Mouse (Mus musculus) midbrain, embryonic 15.5 days (tissue): ENCODE measurements at regions not wholly inside any gene's neighbourhood (a gene's known extent, or its start where the extent isn't known, plus 50 kb on each side); places are given as distances from the start of the nearest gene placed in this dataset.

Source experiments
- ATAC-seq: fragments of 200-750 bp; cut with Nextera tagmentation; replicated peaks from 2 replicates; pipeline ENCODE4 v1.8.0; 2017; ENCODE audit warnings: moderate TSS enrichment
- H3K27ac ChIP-seq: fragments of 300-500 bp; sonication (generic); 2 replicates; pipeline ENCODE4 v1.5.1; 2015; ENCODE audit warnings: mild to moderate bottlenecking, inconsistent platforms
- H3K27me3 ChIP-seq: fragments of 300-500 bp; sonication (generic); replicated peaks from 2 replicates; pipeline ENCODE4 v1.6.1; 2015; ENCODE audit warnings: inconsistent platforms
- H3K36me3 ChIP-seq: fragments of 300-500 bp; sonication (generic); replicated peaks from 2 replicates; pipeline ENCODE4 v1.6.1; 2015; ENCODE audit warnings: inconsistent platforms
- H3K4me1 ChIP-seq: fragments of 300-500 bp; sonication (generic); 2 replicates; pipeline ENCODE4 v1.6.1; 2015; ENCODE audit warnings: inconsistent platforms
- H3K4me2 ChIP-seq: fragments of 300-500 bp; sonication (generic); 2 replicates; pipeline ENCODE4 v1.6.1; 2015; ENCODE audit warnings: inconsistent platforms, mild to moderate bottlenecking, moderate library complexity
- H3K4me3 ChIP-seq: fragments of 300-500 bp; sonication (generic); 2 replicates; pipeline ENCODE4 v1.5.1; 2015; ENCODE audit warnings: mild to moderate bottlenecking, inconsistent platforms
- H3K9ac ChIP-seq: fragments of 300-500 bp; sonication (generic); 2 replicates; pipeline ENCODE4 v1.6.1; 2015; ENCODE audit warnings: mild to moderate bottlenecking, inconsistent platforms
- H3K9me3 ChIP-seq: fragments of 300-500 bp; sonication (generic); 2 replicates; pipeline ENCODE4 v1.6.1; 2016; ENCODE audit warnings: inconsistent platforms
- WGBS: fragments of 180-500 bp; shearing (Covaris S2); methylation state at CpG from one replicate; pipeline ENCODE4 v1.1.7; 2015; ENCODE audit warnings: mixed read lengths; 5-methylcytosine and 5-hydroxymethylcytosine counted together

DNA sequence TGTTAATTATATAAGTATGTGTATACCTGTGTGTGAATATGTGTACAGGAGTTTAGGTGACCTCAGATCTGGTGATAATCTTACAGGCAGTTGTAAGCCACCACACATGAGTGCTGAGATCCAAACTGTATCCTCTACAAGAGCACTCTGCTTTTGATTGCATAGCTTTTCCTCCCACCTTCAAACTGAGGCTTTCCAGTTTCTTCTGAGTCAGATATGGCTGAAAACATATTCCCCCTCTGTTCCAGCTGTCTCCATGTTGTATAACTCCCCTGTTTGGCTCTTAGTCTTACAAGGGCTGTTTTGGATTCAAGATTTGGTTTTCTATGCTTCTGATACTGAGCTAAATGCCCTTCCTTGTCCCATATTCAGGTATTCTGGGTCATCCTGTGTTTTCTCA, 232.7 kb downstream of the Sis start:
- Histone ChIP-seq H3K9me3 (no peaks in the 10 kb centered on the region), H3K4me1 (no peaks in the 10 kb centered on the region), H3K9ac (no peak overlapping the region), H3K4me3 (no peak overlapping the region), H3K27ac (no peak overlapping the region), H3K36me3 (no peaks in the 10 kb centered on the region), H3K4me2 (no peak overlapping the region), H3K27me3 (no peaks in the 10 kb centered on the region)
- no peak for ATAC-seq

DNA sequence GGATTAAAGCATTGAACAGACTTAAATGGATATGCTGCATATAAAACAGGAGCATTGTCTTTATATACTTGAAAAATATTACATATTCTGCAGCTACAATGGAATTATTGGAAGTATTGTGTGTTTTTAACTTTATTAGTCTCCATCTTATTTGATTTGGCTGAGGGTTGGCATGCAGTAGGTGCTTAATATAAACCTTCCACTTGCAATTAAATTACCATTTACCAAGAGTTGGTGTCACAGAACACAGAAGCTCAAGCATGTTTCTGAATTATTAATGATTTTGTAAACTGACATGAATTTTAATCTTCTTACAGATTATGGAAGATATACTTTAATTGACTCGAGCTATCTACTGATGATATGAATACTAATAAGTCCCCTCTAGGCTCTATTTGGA, 240.3 kb downstream of the Sis start:
- peak; percentile 73 for ATAC-seq
- Histone ChIP-seq H3K9ac (no peak overlapping the region), H3K4me3 (no peak overlapping the region), H3K27ac (no peak overlapping the region), H3K27me3 (no peaks in the 10 kb centered on the region), H3K4me2 (no peak overlapping the region), H3K36me3 (no peaks in the 10 kb centered on the region), H3K9me3 (no peaks in the 10 kb centered on the region), H3K4me1 (no peaks in the 10 kb centered on the region)
- 36% methylated on average over 1 of the region's 1 CpGs for WGBS

DNA sequence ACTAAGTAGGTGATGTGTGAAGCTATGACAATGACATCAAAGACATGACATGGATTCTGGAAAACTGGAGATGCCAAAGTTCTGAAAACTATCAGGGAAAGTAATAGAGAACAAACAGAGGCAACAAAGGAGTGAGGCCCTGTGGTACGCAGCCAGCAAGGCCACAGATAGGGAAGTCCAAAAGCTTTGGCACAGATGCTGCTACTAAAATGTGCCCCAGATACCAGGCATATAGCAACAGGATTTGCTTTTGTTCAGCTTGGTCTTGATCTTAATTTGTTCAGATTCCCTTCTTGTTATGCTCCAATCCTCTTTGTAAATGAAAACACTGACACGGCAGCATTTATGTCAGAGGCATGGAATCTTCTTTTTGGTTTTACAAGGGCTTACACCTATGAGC, 253.9 kb downstream of the Sis start:
- Histone ChIP-seq H3K4me3 (no peak overlapping the region), H3K27me3 (no peaks in the 10 kb centered on the region), H3K4me2 (no peak overlapping the region), H3K4me1 (no peaks in the 10 kb centered on the region), H3K9ac (no peak overlapping the region), H3K27ac (no peak overlapping the region), H3K9me3 (no peaks in the 10 kb centered on the region), H3K36me3 (no peaks in the 10 kb centered on the region)
- no peak for ATAC-seq
- WGBS = 19% methylated on average over 2 of the region's 2 CpGs

DNA sequence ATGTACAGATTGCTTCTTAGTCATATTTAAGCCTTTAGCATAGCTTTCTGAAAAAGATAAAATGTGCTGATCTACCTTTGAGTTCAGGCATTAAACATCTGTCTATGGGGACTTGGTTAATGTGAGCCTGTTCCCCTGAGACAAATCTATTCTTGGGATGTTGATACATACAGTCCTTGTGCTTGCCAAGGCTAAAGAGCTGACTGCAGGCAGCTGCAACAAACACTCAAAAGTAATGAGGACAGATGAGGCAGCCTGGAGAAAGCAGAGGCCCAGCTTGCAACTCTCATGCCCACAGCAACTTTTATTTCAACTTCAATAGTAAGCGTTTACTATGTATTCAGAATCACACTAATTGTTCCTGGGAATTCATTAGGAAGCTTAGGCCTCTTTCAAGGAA, 281.7 kb downstream of the Sis start:
- WGBS = 64% methylated on average over 1 of the region's 1 CpGs

DNA sequence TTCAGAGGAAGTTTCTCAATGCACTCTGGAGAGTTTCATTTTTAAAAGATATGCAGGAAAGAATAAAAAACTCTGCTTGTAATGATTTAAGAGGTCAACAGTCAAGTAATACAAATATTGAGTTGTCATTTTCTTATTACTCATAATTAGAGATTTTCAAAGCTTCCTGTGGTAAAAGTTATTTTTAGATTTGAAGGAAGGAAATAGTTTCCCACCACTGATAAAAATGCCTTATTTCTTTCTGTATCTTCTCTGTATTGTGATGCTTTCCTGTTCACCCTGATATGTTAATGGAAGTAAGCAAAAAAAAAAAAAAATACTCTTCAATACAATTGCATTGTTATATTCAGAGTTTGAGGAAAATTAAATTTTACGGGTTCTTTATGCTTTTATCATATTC, 308.5 kb downstream of the Sis start:
- no peak overlapping the region for H3K9ac ChIP-seq
- H3K4me1 ChIP-seq = no peaks in the 10 kb centered on the region
- H3K27ac ChIP-seq = no peak overlapping the region
- no peak overlapping the region for H3K4me2 ChIP-seq
- H3K27me3 ChIP-seq = no peaks in the 10 kb centered on the region
- H3K4me3 ChIP-seq = no peak overlapping the region
- ATAC-seq = no peak
- H3K36me3 ChIP-seq = no peaks in the 10 kb centered on the region
- no peaks in the 10 kb centered on the region for H3K9me3 ChIP-seq
- WGBS = 32% methylated on average over 1 of the region's 1 CpGs

More for the DNA sequence above, 281.7 kb downstream of the Sis start:
- Histone ChIP-seq H3K9me3 (no peaks in the 10 kb centered on the region), H3K4me2 (no peak overlapping the region), H3K4me1 (no peaks in the 10 kb centered on the region), H3K27me3 (no peaks in the 10 kb centered on the region), H3K36me3 (no peaks in the 10 kb centered on the region), H3K4me3 (no peak overlapping the region), H3K27ac (no peak overlapping the region), H3K9ac (no peak overlapping the region)
- ATAC-seq = no peak

DNA sequence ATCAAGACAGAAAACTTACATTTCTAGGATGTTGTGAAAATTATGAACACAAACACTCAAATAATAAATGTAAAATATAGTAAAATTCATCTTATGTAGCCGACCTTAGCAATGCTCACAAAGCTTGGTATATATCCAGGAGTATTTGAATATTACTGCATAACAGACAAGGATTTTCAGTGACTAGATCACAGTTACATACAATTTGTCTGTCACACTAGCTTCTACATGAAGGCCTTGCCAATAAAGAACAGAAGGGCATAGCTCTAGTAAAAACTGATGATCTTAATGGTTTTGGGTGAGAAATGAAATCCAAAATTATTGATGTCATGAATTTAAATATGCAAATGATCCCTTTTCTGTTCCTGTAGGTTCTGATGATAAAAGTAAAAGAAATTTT, 337.6 kb downstream of the Sis start:
- no peak for ATAC-seq
- Histone ChIP-seq H3K27me3 (no peaks in the 10 kb centered on the region), H3K4me3 (no peak overlapping the region), H3K36me3 (no peaks in the 10 kb centered on the region), H3K27ac (no peak overlapping the region), H3K4me2 (no peak overlapping the region), H3K9ac (no peak overlapping the region), H3K9me3 (no peaks in the 10 kb centered on the region), H3K4me1 (no peaks in the 10 kb centered on the region)
- WGBS = 86% methylated on average over 1 of the region's 1 CpGs

DNA sequence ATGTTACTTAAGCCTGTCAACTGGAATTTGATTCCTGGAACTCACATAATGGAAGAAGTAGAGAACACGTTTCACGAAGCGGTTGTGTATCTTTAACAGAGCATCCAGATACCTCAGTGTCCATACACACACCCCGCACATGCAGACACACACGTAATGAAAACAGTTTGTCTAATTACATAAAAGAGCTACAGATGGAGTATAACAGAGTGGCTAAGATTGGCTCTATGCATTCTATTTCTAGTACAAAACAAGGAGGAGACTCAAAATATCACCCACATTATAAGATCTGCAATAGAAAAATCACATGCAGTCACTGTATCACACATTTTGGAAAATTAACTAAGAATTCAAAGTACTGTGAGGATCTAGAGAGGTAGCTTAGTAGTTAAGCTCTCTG, 346.9 kb downstream of the Sis start:
- no peaks in the 10 kb centered on the region for H3K27me3 ChIP-seq
- WGBS = 90% methylated on average over 5 of the region's 5 CpGs
- ATAC-seq = no peak
- no peak overlapping the region for H3K4me3 ChIP-seq
- H3K4me1 ChIP-seq = no peaks in the 10 kb centered on the region
- no peaks in the 10 kb centered on the region for H3K9me3 ChIP-seq
- no peak overlapping the region for H3K4me2 ChIP-seq
- H3K36me3 ChIP-seq = no peaks in the 10 kb centered on the region
- H3K27ac ChIP-seq = no peak overlapping the region
- H3K9ac ChIP-seq = no peak overlapping the region

DNA sequence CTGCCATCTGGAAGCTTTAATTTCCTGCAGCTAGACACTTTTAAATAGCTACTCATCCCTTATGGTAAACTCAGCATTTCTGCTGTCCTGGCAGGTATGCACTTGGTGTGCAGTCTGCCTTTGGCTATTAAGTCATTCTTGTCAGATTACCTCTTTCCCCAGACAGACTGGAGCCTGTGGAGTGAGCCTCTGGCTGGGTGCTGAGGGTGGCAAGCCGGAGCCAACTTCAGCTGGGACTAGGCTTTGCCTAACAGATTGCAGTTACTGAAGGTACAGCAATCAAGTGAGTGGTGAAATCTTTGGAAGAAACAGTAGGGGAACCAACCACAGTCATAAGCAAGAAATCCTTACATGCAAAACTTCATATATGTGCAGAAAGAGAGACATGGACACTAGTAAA, 347.8 kb downstream of the Sis start:
- Histone ChIP-seq H3K36me3 (no peaks in the 10 kb centered on the region), H3K9me3 (no peaks in the 10 kb centered on the region), H3K4me1 (no peaks in the 10 kb centered on the region), H3K27ac (no peak overlapping the region), H3K27me3 (no peaks in the 10 kb centered on the region), H3K9ac (no peak overlapping the region), H3K4me2 (no peak overlapping the region), H3K4me3 (no peak overlapping the region)
- WGBS = 76% methylated on average over 1 of the region's 1 CpGs
- ATAC-seq = no peak

DNA sequence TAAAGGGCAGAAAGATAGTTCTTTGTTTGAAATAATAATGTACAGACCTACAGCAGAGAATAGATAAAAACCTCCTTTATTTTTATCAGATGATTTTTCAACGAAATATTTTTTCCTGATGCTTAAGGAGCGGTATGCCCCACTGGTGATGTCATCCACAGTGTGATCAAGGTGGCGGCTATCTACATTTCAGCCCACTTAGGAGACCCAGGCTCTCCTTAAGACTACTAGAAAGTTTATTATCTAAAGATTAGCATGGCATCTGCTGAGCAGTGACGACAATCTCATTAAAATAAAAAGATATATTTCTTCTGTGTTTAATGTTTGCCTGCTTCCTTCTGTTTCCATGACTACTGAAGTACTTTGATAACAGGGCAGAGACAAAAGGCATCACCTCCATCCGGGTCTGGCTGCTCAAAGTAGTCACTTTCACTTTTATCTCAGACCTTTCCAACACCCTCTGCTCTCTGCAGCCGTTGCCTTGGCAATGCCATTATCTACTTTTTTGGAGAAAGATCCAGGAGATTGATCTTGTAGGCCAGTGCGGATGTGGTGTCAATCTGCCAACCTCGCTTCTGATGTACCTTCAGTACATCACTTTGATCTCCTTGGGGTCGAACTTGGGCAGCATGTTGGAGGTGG, 363.8 kb downstream of the Sis start:
- H3K4me1 ChIP-seq = no peaks in the 10 kb centered on the region
- H3K4me3 ChIP-seq = no peak overlapping the region
- H3K9me3 ChIP-seq = no peaks in the 10 kb centered on the region
- H3K27ac ChIP-seq = no peak overlapping the region
- no peak overlapping the region for H3K4me2 ChIP-seq
- WGBS = 63% methylated on average over 9 of the region's 9 CpGs
- peak; percentile 89 for ATAC-seq
- no peaks in the 10 kb centered on the region for H3K36me3 ChIP-seq
- no peak overlapping the region for H3K9ac ChIP-seq
- H3K27me3 ChIP-seq = no peaks in the 10 kb centered on the region
